Mouse (Mus musculus) olfactory bulb, adult 2 months (tissue): ENCODE measurements around the gene Vps8. TPM values are rescaled to one million over a fixed set of nuclear protein-coding genes. Genes with fewer than 3 reads are reported as not detected.

ENCODE experiments used
- H3K27ac ChIP-seq: fragments of 200-500 bp; 2 replicates; pipeline ENCODE4 v1.5.1; 2012; ENCODE audit warnings: low read depth, low read length; ENCODE audit not compliant: insufficient read depth
- H3K4me1 ChIP-seq: fragments of 200-500 bp; 2 replicates; pipeline ENCODE4 v1.6.1; 2012; ENCODE audit warnings: low read length; ENCODE audit not compliant: control insufficient read depth, insufficient read depth
- H3K4me3 ChIP-seq: fragments of 200-500 bp; 2 replicates; pipeline ENCODE4 v1.5.1; 2012; ENCODE audit warnings: mild to moderate bottlenecking, low read depth, low read length, moderate library complexity; ENCODE audit not compliant: insufficient read depth
- CTCF ChIP-seq: fragments of 200-500 bp; IDR thresholded peaks from 2 replicates; pipeline ENCODE4 v1.5.1; 2012; ENCODE audit warnings: low read depth, mild to moderate bottlenecking, low read length, moderate library complexity; ENCODE audit not compliant: insufficient read depth
- POLR2A ChIP-seq: fragments of 200-500 bp; IDR thresholded peaks from 2 replicates; pipeline ENCODE4 v1.6.1; 2012; ENCODE audit warnings: mild to moderate bottlenecking, low read depth, low read length, moderate library complexity; ENCODE audit not compliant: insufficient read depth
- WGBS: fragments of 180-500 bp; shearing (Covaris S2); methylation state at CpG from one replicate; pipeline ENCODE4 v1.1.7; 2018; 5-methylcytosine and 5-hydroxymethylcytosine counted together
- polyA plus RNA-seq: library from polyadenylated mRNA; stranded (reverse); fragments of >200 nt; gene quantifications from 2 replicates; pipeline ENCODE4 v1.2.4, GENCODE M21; 2012; ENCODE audit warnings: low replicate concordance; ENCODE audit not compliant: missing spikeins, insufficient read depth, insufficient read length

Vps8 gene
- polyA plus RNA-seq, 1 experiment: not detected

DNA sequence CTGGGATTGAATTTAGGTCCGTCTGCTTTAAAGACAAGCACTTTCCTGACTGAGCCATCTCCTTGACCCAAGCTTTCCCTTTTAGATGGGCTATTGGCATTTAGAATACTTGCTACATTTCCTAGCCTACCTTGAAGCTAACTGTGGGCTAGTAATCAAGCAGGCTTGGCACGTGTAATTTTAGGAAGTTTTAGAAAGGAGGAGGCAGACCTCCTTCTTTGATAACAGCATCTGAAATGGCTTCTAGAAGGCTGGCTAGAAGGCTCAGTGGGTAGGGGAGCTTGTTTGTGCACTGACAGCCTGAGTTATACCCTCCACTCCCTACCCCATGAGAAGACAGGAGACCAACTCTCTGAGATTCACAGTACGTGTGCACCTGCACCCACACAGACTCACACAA lies 9.1 kb upstream of the Vps8 start:
- no peak overlapping the region for H3K27ac ChIP-seq
- 69% methylated on average over 3 of the region's 3 CpGs for WGBS
- no peak for TF ChIP-seq POLR2A
- TF ChIP-seq CTCF: no peak
- no peaks in the 10 kb centered on the region for H3K4me1 ChIP-seq
- no peak overlapping the region for H3K4me3 ChIP-seq

DNA sequence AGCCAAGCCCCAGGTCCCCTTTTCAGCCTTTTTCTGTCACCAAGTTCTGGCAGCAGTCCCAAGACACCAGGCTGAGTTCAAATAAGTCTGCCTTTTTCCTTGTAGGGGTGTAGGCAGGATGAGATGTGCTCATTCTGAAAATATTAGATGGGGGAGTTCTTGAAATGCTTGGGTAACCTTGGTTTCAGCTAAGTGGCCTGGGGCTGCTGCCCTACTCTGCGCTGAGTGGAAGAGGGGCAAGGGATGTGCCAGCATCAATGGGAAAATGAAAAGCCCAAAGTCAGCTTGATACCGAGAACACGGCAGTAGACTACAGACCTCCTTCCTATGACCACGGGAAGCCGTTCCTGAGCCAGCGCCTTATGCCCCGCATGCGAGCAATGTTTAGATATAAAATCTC lies 7.8 kb upstream of the Vps8 start:
- no peak overlapping the region for H3K27ac ChIP-seq
- 94% methylated on average over 8 of the region's 8 CpGs for WGBS
- H3K4me1 ChIP-seq: no peaks in the 10 kb centered on the region

DNA sequence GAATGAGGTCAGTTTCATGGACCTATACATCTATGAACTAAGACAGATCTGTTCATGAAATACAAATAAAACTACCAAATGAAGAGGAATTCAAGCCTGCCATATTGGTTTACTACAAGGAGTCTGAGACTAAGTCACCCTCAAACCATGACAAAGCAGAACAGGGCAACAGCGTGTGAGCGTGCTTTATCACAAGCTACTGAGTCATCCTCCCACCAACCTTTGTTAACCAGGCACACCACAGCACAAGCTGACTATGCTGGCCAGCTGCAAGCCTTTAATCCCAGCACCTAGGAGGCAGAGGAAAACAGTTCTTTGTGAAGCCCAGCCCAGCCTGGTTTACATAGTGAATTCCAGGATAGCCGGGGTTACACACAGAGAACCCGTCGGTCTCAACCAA lies 4.9 kb upstream of the Vps8 start:
- TF ChIP-seq POLR2A (no peak), CTCF (no peak)
- Histone ChIP-seq H3K27ac (no peak overlapping the region), H3K4me3 (no peak overlapping the region), H3K4me1 (no peaks in the 10 kb centered on the region)
- WGBS: 48% methylated on average over 5 of the region's 5 CpGs

More for the DNA sequence above, 7.8 kb upstream of the Vps8 start:
- no peak overlapping the region for H3K4me3 ChIP-seq
- no peak for TF ChIP-seq CTCF
- no peak for TF ChIP-seq POLR2A

DNA sequence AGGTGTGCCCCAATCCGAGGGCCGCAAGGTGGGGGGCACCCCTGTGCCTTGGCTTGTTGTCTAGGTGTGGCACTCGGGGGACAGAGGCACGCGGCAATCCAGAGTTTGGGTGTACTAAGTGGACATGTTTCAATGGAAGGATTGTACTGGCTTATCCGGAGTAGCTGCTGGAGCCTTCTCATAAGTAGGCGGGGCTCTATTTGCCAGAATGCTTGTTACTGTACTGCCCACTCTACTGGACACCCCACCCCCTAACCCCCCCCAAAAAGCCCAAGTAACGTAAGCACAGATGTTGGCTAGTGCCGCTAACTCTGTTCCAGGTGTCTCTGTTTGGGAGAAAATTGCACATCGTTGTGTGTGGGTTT lies 610 bp downstream of the Vps8 start:
- TF ChIP-seq CTCF: no peak
- no peak for TF ChIP-seq POLR2A
- Histone ChIP-seq H3K4me3 (peak overlapping the region; percentile 65), H3K27ac (no peak overlapping the region), H3K4me1 (no peaks in the 10 kb centered on the region)
- WGBS: 2% methylated on average over 10 of the region's 10 CpGs

DNA sequence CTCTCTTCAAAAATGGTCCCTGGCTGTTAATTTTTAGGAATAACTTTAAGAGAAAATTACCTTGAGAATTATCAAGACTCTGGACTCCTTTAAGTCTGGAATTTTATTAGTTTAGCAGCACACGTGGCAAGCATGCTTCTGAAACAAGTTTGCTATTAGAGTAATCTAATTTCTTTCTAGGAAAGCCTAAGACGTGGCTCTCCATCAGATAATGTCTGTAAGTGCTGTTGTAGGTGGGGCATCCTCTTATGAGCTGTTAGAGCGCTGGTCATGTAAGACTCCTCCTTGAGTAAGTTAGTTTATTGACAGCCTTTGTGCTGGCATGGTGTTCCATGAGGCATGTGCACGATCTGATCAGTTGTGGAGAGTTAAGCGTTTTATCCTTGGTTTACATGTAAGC lies 5.2 kb downstream of the Vps8 start:
- TF ChIP-seq POLR2A (no peak), CTCF (no peak)
- WGBS: 87% methylated on average over 5 of the region's 5 CpGs
- Histone ChIP-seq H3K4me1 (no peaks in the 10 kb centered on the region), H3K4me3 (no peak overlapping the region), H3K27ac (no peak overlapping the region)

DNA sequence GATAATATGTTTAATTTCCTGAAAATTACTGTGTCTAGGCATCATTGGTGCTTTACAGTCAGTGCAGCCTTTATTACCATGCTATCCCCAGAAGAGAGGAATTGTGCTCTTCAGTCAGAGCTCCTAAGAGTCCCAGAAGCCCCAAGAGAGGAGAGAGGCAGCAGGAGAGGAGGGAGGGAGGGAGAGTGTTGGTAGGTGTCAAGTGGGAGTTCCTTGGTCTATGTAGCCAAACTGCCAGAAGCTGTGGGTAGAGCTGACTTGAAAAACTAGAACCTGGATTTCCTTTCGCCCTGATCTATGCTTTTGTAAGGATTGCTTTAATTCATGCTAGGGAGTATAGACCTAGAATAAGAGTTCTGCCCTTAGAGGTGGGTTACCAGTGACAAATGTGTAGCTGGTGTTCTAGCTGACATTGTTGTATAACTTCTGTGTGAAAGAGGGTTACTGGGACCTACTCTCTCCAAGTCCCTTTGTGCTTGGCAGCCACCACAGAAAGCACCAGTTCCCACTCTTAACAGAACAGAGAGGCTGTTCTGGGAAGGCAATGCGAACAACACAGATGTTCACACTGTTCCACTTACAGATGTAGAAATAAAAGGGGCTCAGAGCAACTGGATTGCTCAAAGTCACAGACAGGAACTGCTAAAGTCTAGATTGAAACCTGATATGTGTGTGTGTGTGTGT lies 7.6 kb downstream of the Vps8 start:
- TF ChIP-seq POLR2A (no peak), CTCF (no peak)
- no peak overlapping the region for H3K4me3 ChIP-seq
- 84% methylated on average over 2 of the region's 2 CpGs for WGBS
- no peaks in the 10 kb centered on the region for H3K4me1 ChIP-seq
- no peak overlapping the region for H3K27ac ChIP-seq

DNA sequence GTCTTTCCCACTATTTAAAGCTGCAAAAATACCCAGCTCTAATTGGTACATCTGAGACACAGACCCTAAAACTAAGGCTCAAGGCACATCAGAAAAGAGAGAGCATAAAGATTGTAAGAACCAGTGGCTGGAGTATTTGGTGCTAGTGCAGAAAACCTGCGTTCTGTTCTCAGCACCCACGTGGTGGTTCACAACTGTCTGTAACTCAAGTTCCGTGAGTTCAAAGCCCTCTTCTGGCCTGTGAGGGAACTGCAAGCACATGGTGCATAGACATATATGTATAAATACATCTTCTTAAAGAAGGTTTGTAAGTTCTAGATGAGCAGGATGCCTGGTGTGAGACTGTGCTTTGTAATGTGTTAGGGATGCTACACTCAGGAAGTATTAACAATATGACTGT lies 8.7 kb downstream of the Vps8 start:
- Histone ChIP-seq H3K4me3 (no peak overlapping the region), H3K27ac (no peak overlapping the region), H3K4me1 (no peaks in the 10 kb centered on the region)
- TF ChIP-seq CTCF (no peak), POLR2A (no peak)
- WGBS: 85% methylated on average over 3 of the region's 3 CpGs

DNA sequence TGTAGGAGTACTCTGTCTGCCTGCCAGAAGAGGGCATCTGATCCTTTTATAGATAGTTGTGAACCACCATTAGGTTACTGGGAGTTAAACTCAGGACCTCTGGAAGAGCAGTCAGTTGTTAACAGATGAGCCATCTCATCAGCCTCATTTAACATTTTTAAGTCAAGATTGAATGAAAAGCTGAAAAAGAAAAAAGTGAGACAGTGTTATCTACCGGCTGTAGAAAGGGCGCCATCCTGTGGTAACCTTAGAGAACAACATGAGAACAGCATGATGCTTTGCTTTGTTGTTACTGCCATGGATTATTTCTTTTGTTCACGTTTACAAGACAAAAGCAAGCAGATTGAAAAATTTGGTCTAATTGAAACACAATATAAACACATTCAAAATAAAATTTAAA lies 10.6 kb downstream of the Vps8 start:
- Histone ChIP-seq H3K4me3 (no peak overlapping the region), H3K4me1 (no peaks in the 10 kb centered on the region), H3K27ac (no peak overlapping the region)
- no peak for TF ChIP-seq CTCF
- TF ChIP-seq POLR2A: no peak
- 37% methylated on average over 3 of the region's 3 CpGs for WGBS

DNA sequence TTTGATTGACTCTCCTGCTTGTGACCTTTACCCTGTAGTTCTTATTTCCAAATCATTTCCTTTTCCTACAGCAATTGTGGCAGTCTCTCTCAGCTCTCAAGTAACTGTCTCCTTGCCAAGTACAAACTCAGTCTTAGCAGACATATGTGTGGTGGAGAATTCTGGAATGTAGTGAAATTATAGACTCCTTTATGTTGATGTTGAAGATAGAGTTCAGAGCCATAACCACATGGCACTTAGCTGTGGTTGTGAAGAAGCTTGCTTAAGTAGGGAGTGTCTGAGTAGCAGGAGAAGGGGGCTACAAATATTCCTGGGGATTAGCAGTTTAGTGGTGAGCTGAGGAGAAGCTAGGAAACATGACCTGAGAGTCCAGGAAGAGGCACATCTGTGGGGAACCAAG lies 18.1 kb downstream of the Vps8 start:
- Histone ChIP-seq H3K4me1 (peaks cover 4% of the 10 kb centered on the region; the same call in 1 of the 2 replicates), H3K27ac (no peak overlapping the region), H3K4me3 (no peak overlapping the region)
- no peak for TF ChIP-seq CTCF
- TF ChIP-seq POLR2A: no peak
